Mouse (Mus musculus): Measurements from ENCODE around the gene Hba-a1.

DNA sequence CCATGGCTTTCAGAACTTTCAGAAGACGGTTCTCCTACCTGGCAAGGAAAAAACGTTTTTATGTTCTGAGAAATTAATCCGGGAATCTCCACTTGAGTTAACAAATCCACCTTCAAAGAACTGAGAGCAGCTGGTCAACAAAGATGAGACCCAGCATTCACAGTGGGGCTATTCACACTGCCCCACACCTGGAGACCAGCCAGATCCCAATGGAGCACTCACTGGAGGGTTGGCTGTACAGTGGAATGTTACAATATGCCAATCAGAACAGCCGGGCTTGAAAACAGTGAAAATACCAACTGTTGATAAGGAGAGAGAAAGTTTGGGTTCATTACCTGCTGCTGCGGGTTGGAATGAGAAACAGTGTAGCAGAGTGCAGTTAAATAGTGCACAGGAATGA, 48.5 kb downstream of the Hba-a1 start:
- TF ChIP-seq CTCF (IDR thresholded peaks at IDR 0.05; ENCODE audit: borderline replicate concordance, insufficient read depth, low read length), result no peak
- no peak for TF ChIP-seq POLR2A (IDR thresholded peaks at IDR 0.05; ENCODE audit: low read depth, low read length)
